Mouse (Mus musculus) mature B cell (primary cell): ENCODE measurements around the gene Rragc.

Experiments used
- in situ Hi-C: fragments of 300-500 bp; cut with MboI; formaldehyde crosslinking; loops from 2 replicates; pipeline ENCODE4 v1.14.3; 2019

The Rragc gene

DNA sequence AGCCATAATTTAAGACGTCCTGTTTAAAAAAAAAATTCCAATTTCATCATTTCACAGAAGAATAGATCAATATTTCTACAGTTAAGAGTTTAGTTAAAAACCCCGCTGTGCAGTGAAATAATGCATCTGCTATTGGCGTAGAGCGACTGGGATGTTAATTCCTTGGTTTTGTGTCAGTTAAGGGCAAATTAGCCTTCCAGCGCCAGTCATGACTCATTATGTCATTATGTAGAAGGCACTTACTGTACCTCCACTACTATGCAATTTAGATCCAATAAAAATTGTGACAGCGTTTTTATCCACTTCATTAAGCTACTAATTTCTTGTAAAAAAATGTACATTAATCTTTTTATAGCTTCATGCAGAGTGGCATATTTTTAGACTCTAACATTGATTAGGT, 31.7 kb downstream of the Rragc start:
- in situ Hi-C loops: loop anchor here (25.0 kb wide), 1 partner anchor 713 kb away; the partner anchor contains the start of gene Pou3f1

DNA sequence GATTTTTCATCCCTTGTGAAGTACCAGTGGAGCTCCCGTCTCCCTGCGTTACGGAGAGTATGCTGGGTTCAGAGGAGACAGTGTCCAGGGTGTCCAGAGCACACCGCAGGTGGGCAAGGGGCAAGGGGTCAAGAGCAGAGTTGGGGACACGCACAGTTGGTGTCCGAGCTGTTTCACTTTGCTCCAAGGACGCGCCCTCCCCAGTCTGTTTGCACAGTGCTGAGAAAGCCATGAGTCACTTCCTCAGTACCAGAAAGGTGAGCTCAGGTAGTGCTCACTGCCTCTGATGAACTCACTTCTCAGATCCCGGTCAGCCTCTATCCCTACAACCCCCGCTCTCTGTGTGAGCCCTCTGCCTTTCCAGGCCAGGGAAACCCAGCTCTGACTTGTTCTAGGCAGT, 32.4 kb downstream of the Rragc start:
- in situ Hi-C loops: loop anchor here (25.0 kb wide), 1 partner anchor 713 kb away; the partner anchor contains the start of gene Pou3f1

DNA sequence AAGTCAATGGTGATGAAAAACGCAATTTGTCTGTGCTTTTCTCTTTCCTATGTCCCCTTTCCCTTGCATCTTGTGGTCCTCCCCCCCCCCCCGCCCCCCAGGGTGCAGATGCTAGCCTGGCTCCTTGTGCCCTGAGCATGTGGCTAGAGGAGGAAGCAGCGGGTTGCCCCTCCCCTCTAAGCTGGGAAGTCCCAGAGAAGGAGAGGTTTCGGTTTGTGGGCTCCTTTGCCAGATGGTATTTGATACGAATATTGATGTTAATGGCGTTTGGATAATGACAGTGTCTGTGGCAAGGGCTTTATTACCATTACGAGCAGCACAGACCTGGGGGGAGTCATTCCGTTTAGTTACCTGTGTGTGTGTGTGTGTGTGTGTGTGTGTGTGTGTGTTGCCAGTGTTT, 34.8 kb downstream of the Rragc start:
- in situ Hi-C loops: no loop called here

DNA sequence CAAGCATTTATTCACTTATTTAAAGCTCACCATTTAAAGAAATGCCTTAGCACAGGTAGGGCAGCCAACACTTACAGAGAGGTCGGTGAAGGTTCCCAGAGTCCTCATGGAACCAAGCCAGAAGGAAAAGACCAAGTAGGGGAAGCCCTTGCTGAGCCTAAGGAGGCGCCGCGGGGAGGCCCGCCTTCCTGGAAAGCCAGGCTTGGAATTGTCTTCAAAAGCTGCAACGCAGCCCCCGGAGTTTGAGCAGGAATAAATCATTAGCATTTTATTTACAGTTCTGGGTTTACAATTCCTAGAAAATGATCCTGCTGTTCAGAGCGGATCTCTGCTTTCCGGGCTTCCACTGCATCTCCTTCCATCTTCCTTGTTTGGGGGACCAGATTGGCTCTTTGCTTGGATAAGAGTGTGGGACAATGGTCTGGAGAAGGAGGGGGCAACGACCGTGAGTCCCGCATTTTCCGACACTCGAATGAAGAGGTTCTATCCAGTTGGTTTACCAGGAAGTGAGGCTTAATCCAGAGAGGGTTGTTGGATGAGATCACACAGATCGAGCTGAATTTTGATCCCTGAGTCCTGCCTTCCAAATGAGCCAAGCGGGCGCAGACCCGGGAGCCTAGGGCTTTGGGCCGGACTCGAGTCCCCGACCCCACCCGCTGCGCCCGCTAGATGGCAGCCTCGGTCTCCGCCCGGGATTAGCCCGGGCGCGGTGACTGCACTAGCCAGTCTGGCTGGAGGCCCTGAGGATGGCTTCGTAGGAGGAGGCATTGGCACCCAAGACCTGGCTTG, 39.7 kb downstream of the Rragc start:
- in situ Hi-C loops: no loop called here

DNA sequence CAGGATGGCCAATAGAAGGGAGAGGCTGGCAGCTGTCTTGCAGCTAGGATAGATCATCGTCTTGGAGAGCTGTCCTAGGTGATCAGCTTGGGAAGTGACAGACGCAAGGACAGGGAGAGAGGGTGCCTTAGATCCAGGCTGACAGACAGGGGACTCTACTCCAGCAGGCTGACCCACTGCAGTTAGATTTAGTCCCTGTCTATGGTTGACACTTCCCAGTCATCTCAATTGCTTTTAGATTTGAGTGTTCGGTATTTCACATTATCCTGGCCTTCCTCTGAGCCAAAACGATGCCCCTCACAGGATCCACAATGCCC, 40.2 kb downstream of the Rragc start:
- in situ Hi-C loops: no loop called here

DNA sequence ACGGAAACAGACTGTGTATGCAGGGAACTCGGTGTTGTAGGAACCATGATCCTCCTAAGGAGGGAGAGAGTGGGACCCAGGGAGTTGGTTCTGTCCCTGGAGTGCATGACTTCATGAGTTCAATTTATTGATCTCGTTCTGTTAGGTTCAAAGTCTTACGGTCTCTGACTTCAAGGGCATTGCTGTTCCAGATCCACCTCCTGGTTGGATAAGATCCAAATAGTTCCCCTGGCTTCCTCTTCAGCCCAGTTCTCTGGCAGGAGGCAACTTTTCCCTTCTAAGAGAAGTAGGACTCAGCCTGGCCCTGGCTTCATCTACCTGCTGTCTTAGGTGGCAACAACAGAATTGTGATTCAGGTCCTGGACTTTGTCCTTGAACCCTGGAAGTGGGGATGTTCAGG, 40.6 kb downstream of the Rragc start:
- in situ Hi-C loops: no loop called here

DNA sequence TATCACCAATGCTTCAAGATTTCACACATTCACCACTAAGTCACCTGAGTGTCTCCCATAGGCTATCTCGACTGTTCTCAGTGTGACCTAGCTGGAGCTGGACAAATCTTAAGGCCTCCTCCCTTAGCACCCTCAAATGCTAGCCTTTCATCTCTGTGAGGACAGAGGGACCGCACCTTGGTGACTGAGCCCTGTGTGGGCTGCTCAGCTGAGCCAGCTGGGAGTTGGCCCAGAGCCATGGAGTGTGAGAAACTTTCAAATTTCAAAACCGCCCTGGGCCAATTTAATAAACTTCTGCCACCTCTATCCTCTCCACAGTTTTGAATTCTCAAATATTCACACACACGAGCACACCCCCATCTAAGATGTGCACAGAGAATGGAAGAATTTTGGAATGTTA, 43.7 kb downstream of the Rragc start:
- in situ Hi-C loops: no loop called here

DNA sequence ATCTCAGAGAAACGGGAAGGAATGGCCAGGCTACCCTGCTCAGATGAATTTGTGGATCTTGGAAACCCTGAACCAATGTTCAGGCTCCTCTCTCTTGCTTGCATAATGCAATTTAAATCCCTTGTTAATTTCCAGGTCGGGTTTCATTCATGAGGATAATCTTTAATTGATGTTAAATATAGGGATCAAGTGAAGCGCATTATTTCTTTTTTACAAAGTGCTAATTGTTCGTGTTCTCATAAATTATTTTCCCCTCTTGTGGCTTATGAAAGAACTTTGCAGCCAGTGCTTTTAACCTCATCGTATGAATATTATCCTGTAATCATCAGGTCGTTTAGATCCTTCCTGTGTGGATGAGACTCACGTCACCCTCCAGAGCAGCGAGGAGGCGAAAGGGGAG, 45.5 kb downstream of the Rragc start:
- in situ Hi-C loops: no loop called here

DNA sequence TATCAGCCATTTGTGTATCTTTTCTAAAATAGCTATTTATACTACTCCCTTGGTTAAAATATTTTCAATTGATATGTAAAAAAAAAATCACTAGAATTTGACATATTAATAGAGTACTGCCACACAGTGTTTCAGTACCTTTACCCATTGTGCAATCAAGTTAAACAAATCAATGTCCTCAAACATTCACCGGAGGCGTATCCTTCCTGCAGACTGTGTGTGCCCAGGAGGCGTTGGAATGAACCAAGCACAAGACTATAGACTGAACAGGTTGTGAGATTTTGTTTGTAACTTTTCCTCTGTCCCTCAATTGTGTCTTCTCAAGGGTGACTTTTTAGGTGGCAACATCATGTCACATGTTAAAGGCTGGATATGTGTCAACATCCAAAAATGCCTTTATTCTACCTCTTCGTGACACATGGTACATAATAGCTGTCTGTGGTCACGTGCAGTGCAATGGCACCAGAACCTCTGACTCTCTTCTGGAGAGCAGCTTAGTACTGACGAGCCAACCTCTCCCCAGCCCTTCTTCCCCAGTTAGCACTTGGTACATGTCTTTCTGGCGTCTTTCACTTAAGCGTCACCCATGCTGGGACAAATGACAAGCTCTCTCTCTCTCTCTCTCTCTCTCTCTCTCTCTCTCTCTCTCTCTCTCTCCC, 51.5 kb downstream of the Rragc start:
- in situ Hi-C loops: no loop called here

DNA sequence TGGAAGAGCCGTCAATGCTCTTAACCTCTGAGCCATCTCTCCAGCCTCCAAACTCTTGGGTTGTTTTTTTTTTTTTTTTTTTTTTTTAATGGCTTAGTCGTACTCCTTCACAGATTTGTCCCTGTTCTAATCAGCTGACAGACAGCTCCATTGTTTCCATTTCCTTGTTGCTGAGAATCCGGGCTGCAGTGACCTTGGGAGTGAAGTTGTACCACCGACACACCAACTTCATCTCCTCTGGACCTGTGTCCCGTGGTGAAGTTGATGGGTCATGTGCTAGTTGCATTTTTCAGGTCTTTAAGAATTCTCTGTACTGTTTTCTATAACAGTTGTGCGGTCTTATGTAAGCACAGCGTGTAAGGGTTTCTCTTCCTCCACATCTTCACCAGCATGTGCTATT, 52.2 kb downstream of the Rragc start:
- in situ Hi-C loops: no loop called here

DNA sequence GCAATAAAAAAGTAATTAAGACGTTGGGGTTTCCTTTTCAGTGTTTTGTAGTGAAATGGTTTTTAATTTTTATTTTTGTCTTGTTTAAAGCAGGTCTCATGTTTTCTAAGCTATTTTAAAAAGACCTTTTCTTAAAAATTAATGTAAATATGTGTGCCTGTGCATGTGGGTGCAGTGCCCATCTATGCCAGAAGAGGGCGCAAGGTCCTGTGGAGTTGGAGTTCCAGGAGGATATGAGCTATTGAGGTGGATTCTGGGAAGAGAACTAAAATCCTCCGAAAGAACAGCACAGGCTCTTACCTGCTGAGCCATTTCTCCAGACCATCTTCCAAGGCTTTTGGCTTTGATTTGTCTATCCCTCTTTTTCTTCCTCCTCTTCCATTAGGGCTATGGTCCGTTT, 53.8 kb downstream of the Rragc start:
- in situ Hi-C loops: no loop called here

DNA sequence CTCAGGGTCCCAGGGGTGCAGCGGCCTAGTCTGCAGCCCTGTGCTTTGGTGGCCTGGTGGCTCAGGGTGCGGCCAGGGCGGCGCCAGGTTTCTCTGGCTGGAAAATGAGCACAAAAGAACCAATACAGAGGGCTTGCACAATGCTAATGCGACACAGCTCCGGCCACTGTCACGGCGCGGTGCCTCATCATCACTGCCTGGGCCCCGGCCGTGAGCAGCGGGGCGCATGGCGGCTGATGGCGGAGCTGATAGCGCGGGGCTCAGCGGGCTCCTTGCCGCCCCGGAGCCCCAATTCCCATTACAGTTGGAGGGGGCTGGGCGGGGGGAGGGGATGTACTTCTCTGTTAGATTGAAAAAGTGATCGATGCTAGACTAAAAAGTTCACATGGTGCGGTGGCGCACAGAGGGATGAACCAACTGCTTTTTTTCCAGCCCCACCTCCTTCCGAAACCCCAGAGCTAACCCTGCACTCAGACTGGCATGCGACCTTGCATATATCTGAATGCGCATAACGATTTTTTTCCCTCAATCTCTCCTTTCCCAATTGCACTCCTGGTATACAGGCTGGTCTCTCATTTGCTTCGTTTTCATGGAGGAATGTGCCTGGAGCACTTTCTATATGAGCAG, 55.3 kb downstream of the Rragc start:
- in situ Hi-C loops: no loop called here

DNA sequence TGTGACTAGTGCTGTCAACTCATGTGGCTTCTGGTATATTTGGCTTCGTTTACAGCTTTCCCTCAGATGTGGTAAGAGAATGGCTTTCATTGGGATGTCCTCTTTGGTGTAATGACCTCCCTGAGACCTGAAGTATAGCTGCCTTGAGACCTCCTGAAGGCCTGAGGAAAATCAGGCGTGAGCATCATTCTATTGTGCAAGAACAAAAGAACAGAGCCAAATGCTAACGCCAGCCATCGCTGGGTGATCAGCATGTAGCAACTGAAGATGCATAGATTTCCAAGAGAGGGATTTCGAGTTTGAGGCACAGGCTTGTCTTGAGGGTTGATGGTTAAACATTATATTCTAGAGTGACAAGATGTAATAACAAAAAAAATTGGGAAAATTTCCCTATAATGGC, 64.9 kb downstream of the Rragc start:
- in situ Hi-C loops: no loop called here
